Mouse (Mus musculus) adrenal gland, adult 8-10 months (tissue): Measurements from ENCODE around the gene Cand1. TPM values are rescaled to one million over a fixed set of nuclear protein-coding genes. Genes with fewer than 3 reads are reported as not detected.

Source experiments
- DNase-seq: peaks from one replicate; pipeline ENCODE4 v3.0.0; 2022
- total RNA-seq, 4 experiments: library from RNA; stranded (reverse); gene quantifications; 2 replicates each; pipeline ENCODE4 v1.2.4; 2022

Cand1 gene
- total RNA-seq, 4 experiments from 2014 or later: 104 to 119 (median 110) TPM

- no peak for DNase-seq
These were observed 33.4 kb downstream of the Cand1 start for GRCm38 (mm10) chr10:119206309-119206932.

GRCm38 (mm10) chr10:119205229-119205628 is 34.6 kb downstream of the Cand1 start:
- no peak for DNase-seq

DNA sequence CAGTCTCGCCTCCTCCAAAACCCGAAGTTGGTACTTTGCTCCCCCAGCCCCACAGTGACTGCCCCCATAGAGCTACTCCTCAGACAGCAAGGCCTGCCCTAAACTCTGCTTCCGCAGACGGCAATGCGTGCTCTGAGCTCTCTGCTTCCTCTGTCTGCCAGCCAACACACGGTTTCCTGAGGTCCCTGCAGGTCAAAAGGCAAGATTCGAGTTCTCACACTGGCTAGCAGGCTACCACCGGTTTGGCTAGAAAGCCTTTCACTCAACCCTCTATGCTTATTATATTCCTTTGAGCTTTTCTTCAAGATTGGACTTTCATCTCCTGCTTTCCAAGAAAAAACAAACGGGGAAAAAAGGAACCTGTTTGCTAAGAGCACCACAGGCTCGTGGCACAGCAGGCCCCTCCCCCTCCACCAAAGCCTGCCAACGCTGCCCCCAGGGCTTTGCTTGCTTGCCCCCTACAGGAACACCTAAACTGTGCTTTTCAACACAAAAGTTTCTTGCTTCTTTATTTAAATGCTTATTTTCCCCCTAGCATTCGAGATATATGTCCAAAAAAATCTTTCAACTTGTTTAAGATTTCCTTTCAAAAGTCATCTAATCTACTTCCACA is 35.4 kb downstream of the Cand1 start:
- no peak for DNase-seq

DNA sequence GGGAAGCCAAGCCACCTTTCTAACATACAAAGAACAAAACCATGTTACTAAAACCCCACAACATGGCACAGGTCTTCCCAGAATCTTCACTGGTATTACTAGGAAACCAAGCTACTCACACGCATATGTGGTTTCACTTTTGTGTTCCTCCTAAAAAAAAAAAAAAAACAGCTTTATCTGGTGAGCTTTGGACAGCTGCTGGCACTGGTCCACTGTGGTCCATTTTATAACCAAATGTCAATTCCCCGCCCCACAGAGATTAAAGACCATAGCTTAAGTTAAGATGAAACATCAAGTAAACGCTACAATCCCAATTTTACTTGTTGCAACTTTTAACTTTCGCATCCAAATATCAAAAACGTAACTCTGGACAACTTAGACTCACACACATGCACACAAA is 40.0 kb downstream of the Cand1 start:
- no peak for DNase-seq

GRCm38 (mm10) chr10:119198186-119198880 is 41.5 kb downstream of the Cand1 start:
- DNase-seq: no peak

DNA sequence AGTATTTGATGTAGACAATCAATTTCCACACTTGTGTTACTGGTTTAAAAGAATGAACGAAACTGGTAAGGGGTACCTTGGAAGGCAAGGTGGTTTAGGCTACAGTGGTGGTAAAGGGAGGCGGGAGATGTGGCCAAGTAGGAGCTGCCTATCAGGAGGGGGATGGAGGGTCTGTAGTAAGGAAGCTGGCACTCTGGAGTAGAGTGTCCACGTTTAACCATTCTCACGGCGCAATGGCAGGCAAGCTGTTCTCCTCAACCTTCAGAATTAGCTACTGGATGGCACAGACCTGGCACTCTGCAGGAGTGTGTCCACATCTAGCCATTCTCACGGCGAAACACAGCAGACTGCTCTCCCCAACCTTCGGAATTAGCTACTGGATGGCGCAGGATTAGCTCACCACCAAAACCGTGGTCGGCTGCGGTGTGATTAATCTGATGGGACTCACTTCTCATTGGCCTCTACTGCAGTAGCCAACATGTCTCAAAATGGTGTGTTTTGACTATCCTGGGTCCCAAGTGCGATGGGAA is 42.2 kb downstream of the Cand1 start:
- DNase-seq: no peak

DNA sequence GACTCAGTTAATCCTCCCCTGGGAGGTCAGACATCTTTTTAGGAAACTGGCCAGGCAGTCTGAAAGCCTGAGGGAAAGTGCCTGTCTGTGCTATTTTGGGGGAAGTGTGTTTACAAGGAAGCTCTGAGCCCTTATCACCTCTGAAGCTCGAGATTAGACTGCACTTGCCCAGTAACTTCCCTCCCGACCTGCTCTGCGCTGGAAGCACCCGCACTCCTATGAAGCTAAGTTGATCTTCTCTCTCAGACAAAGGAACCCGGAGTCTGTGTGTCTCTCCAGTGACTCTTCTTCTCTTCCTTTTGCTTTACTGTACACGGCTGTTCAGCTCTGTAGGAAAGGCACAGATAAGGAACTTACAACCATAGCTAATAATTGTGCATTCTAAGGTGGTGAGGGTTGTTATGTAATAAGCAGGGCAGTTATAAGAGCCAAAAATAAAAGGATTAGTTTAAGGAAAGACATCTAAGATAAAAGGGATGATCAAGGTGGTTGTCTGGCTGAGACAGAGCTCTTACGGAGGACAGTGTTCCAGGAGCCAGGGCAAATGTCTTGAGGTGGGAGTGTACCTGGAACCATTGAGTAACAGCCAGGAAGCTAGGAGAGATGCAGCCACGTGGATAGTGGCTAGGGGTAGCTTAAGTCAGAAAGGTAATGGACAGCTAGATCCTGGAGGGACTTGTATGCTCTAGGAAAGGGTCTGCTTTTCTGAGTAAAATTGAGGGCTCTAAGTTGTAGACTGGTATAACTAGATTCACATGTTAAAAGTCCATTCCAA is 47.1 kb downstream of the Cand1 start:
- DNase-seq: no peak

DNA sequence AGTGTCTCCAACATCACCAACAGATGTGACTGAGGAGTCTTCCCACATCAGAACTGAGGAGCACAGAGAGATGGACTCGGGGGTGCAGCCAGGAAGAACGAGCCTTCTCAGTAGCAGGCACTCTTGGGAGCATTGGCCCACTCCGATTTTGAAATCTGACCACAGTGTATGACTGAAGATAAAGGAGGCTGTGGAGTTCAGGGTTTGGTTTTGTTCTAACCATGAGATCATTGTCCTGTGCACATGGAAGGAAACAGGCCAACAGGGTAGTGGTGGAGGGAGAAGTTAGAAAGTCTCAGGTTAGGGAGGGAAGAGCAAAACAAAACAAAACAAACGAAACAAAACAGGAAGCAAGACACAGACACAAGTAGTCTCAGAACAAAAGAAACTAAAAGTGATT is 52.1 kb downstream of the Cand1 start:
- no peak for DNase-seq

- no peak for DNase-seq
These were observed 70.2 kb downstream of the Cand1 start for GRCm38 (mm10) chr10:119169656-119170055.

DNA sequence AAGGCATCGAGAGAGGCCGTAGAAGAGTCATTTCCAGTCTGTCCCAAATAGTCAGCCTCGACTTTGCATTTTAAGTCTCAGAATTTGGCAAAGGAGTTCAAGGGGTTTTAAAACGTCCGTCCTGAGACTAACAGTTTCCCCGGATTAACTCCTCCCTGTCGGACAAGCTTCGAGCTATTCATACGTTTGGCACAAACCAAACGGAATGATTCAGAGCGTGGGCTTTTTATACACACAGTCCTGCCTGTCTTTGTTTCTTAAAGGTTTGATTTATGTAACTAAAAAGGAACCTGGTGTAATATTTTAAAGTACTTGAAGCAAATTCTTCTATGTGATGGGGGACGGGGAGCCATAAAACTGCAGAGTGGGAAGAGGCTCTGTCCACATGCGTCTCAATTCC is 70.6 kb downstream of the Cand1 start:
- DNase-seq: no peak

- DNase-seq: no peak
These were observed 71.1 kb downstream of the Cand1 start for GRCm38 (mm10) chr10:119168791-119169190.

DNA sequence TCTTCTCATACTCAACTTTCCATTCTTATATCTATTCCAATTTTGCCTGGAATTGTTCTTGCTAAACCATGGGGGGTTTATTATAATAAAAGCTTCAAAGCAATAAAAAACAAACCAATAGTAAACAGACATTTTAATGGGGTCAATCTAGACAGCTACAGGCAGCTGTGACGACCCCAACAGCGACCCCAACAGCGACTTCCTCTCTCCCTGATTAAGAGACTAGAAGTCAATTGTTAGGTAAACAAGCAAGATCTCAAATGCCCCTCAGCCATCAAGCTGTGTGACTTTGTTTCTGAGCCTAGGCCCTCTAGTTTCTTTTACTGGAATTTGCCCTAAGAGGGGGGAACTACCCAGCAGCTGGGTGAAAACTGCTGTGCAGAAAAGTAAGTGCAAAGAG is 72.0 kb downstream of the Cand1 start:
- no peak for DNase-seq

DNA sequence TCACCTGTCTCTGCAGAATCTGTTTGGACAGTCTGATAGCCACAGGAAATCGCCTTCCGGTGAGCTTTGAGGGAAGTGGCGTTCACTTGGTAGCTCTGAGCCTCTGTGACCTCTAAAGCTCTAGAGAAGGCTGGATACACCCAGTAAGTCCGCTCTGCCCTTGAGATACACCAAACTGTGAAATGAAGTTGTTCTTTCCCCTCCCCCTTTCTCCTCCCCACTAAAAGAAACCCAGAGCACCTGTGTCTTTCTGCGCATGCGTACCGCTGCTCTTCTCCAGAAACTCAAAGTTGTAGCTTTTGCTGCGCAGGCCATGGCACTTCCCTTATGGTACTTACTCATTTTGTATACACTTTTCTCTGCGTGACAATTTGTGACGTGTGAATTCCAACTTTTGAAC is 74.8 kb downstream of the Cand1 start:
- DNase-seq: no peak

DNA sequence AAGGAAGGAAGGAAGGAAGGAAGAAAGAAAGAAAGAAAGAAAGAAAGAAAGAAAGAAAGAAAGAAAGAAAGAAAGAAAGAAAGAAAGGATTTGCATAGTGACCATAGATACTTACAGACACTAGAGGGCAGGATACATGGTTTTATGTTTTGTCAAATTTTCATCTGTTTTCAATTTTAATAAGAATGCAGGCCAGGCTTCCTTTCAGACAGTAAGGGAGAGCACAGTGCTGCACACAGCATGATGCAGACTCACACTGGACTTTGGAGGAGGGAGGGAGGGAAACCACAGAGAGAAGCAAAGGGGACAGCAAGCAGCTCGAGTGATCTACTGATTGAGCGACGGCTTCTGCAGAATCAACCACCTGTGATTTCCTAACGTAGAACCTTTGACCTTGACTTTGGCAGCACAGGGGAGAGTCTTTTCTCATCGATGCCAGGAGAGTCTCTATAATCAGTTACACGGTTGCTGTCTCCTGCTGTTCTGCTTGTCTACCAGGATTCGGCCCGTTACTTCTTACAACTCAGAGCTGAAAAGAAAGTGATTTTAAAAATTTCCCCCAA is 78.0 kb downstream of the Cand1 start:
- DNase-seq: no peak

DNA sequence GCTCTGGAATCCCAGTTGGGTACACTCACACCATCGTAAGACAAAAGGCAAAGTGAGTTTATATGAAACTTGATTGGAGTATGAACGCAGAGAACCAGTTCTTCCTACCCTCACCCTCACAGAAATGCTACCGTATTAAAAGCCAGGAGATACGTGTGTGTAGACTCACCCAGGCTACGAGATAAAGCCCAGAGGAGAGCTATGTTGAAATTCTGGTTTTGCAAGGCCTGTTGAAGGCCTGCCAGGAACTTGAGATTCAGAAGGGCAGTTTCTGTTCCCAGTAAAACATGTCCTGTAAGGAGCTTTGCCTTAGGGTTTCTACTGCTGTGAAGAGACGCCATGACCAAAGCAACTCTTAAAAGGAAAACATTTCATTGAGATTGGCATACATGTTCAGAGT is 79.7 kb downstream of the Cand1 start:
- DNase-seq: peak; percentile 7

DNA sequence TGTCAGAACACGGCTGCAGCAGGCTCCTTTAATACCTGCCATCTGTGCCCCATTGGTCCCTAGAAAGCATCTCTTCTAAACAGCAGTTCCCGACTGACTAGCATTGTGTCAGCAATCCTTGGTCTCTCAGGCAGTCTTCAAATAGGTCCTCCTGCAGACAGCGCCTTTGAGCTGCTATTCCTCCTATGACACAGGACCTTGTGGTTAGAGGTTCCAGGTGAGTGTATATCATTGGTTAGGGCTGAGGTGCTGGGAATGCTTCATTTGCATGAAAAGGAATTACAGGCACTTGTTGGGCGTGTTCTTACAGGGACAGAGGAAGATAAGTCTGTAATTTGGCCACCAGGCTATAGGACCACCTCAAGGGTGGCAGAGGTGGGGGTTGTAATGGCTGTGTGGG is 90.6 kb downstream of the Cand1 start:
- DNase-seq: no peak

Other genes with a start within 250 kb of the Cand1 start
- gene Grip1, start 213.8 kb upstream of the Cand1 start, total RNA-seq: 1 to 10 TPM in 1 of 4 experiments, under 1 TPM in 3; 0.46 to 1.0 (median 0.91) TPM